Mouse (Mus musculus) testis, adult 10 weeks (tissue): ENCODE results near the gene Sema3a. TPM values are rescaled to one million over a fixed set of nuclear protein-coding genes. Genes with fewer than 3 reads are reported as not detected.

Experiments
- polyA plus RNA-seq: library from polyadenylated mRNA; stranded (reverse); fragments of 350-450 nt; fragmentation: Illumina TruSeq; extraction: RNeasy Lipid Tissue Mini Kit (QIAGEN cat#74804); gene quantifications from one replicate; pipeline ENCODE4 v1.2.3, GENCODE M21; 2014; ENCODE audit warnings: low read depth, low replicate concordance

Gene Sema3a
- polyA plus RNA-seq = 0.35 TPM

DNA sequence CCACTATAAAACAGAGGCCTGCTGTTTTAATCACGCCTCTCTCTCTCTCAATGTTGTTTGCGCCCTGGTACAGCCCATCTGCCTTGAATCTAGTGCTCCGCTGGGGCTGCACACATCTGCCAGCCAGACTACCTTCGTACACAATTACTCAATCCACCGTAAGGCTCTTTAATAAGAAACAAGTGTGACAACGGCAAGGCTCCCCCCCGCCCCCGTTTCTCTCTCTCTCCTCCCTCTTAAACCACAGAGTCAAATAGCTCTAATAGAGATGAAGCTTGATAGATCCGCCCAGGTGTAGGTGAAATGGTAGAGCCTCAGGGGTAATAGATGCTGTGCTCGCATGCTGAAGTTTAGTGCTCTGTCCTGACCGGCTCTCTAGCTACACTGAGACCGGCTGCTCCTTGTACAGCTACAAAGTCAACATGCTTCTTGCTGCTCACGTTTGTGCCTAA, at the start of gene Sema3a:
Gene Sema3a, plus strand, starts transcription at position 174 of the 452 bp plus-strand sequence.

